Mouse (Mus musculus) G1E-ER4 (cell line): ENCODE measurements around the gene Nudt17. TPM values are rescaled to one million over a fixed set of nuclear protein-coding genes. Genes with fewer than 3 reads are reported as not detected.

Source experiments
- GATA1 ChIP-seq: IDR thresholded peaks from one replicate; pipeline ENCODE4 v1.8.0; 2012; ENCODE audit warnings: low read length, inconsistent platforms
- polyA plus RNA-seq: library from polyadenylated mRNA; stranded (reverse); fragments of >175 nt; gene quantifications from 2 replicates; pipeline ENCODE4 v1.2.3, GENCODE M21; 2012

The Nudt17 gene
- polyA plus RNA-seq, 1 experiment = 0.18 TPM

GRCm38 (mm10) chr3:96662731-96663316 is 45.5 kb downstream of the Nudt17 start:
- TF ChIP-seq GATA1 = no peak

GRCm38 (mm10) chr3:96660901-96661300 is 47.5 kb downstream of the Nudt17 start:
- no peak for TF ChIP-seq GATA1

Other genes with a start within 250 kb of the Nudt17 start
- not detected in 2 replicates for gene Hfe2, start 183.4 kb downstream of the Nudt17 start, polyA plus RNA-seq
- gene Txnip, start 150.6 kb downstream of the Nudt17 start, polyA plus RNA-seq = 9.6 and 10.6 TPM in 2 replicates
- not detected in 2 replicates for gene Gm16253, start 131.6 kb downstream of the Nudt17 start, polyA plus RNA-seq
- gene Polr3gl, start 114.4 kb downstream of the Nudt17 start, polyA plus RNA-seq = 9.8 and 14.7 TPM in 2 replicates
- 0.03 TPM in 1 of 2 replicates, not detected in the other for gene Ankrd34a, start 111.9 kb downstream of the Nudt17 start, polyA plus RNA-seq
- 0.70 and 0.92 TPM in 2 replicates for gene Lix1l, start 107.4 kb downstream of the Nudt17 start, polyA plus RNA-seq
- 51.9 and 144 TPM in 2 replicates for gene Rbm8a, start 78.6 kb downstream of the Nudt17 start, polyA plus RNA-seq
- gene Pex11b, start 73.2 kb downstream of the Nudt17 start, polyA plus RNA-seq = 3.1 and 4.7 TPM in 2 replicates
- gene Gm42957, start 73.1 kb downstream of the Nudt17 start, polyA plus RNA-seq = 0.16 TPM in 1 of 2 replicates, not detected in the other
- 0.15 and 0.18 TPM in 2 replicates for gene Itga10, start 63.0 kb downstream of the Nudt17 start, polyA plus RNA-seq
- gene Ankrd35, start 38.4 kb downstream of the Nudt17 start, polyA plus RNA-seq = not detected in 2 replicates
- gene Pias3, start 12.2 kb downstream of the Nudt17 start, polyA plus RNA-seq = 13.0 and 16.2 TPM in 2 replicates
- gene Polr3c, start 19.1 kb upstream of the Nudt17 start, polyA plus RNA-seq = 8.2 and 8.5 TPM in 2 replicates
- 18.9 and 25.4 TPM in 2 replicates for gene Rnf115, start 19.1 kb upstream of the Nudt17 start, polyA plus RNA-seq
- 0.02 TPM in 1 of 2 replicates, not detected in the other for gene Pdzk1, start 120.7 kb upstream of the Nudt17 start, polyA plus RNA-seq
- gene Cd160, start 120.8 kb upstream of the Nudt17 start, polyA plus RNA-seq = not detected in 2 replicates
- 0.03 and 0.05 TPM in 2 replicates for gene Gja5, start 196.1 kb upstream of the Nudt17 start, polyA plus RNA-seq
- 1.9 and 2.9 TPM in 2 replicates for gene Gpr89, start 196.8 kb upstream of the Nudt17 start, polyA plus RNA-seq
- not detected in 2 replicates for gene Gja8, start 217.5 kb upstream of the Nudt17 start, polyA plus RNA-seq